Mouse (Mus musculus) left cerebral cortex, adult 18-20 months (tissue): Measurements from ENCODE around the gene Vasn. TPM values are rescaled to one million over a fixed set of nuclear protein-coding genes. Genes with fewer than 3 reads are reported as not detected.
A peak's percentile ranks its signal among the peaks of the same experiment; 100 is the strongest.

ENCODE experiments used
- DNase-seq, 2 experiments: peaks; one replicate each; pipeline ENCODE4 v3.0.0; 2021 to 2022; ENCODE audit warnings: low spot score in 2 of 2, mixed read lengths in 1 of 2
- long read RNA-seq, 2 experiments: library from polyadenylated mRNA; stranded (forward); transcript quantifications; one replicate each; pipeline ENCODE4 v2.0.0; 2021
- total RNA-seq, 2 experiments: library from RNA; stranded (reverse); gene quantifications; 2 replicates each; pipeline ENCODE4 v1.2.3; 2021

Vasn gene
- total RNA-seq = 10 to 100 TPM; 11.5 to 11.6 TPM
- long read RNA-seq, experiment 1, transcript Vasn-201 (2 exons, 2,829 nt) = major isoform, 10 of 13 reads
- long read RNA-seq, experiment 1, partial matches to known transcripts = 2 of 13 reads
- long read RNA-seq, experiment 1, other reads (novel, unspliced or antisense) = 1 of 13 reads
- long read RNA-seq, experiment 2, partial matches to known transcripts = 0 of 4 reads
- long read RNA-seq, experiment 2, other reads (novel, unspliced or antisense) = 1 of 4 reads

DNA sequence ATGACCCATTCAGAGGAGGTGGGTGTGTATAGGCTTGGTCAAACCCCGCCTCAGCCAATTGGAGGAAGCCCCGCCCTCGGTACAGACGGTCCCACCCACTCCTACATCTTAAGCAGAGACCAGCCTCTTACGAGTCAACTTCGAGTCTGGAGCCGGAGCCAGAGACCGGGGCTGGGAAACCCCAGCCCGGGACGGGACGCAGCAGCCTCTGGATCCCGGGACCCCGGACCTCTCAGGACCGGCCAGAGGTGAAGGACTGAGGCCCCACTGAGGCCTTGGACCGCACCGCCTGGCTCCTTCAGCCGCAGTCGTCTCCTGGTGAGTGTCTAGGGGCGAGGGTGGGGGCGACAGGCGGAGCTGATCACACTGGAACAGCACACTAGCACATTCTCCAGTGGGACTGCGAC is at the start of gene Vasn, which contains the start of gene Dnaja3:
Vasn (plus strand) TSS at position 111 of the 407 bp plus-strand sequence.
Dnaja3 (plus strand) TSS at position 159 of the 407 bp plus-strand sequence.
- peak; percentile 74 to 82 for DNase-seq

DNA sequence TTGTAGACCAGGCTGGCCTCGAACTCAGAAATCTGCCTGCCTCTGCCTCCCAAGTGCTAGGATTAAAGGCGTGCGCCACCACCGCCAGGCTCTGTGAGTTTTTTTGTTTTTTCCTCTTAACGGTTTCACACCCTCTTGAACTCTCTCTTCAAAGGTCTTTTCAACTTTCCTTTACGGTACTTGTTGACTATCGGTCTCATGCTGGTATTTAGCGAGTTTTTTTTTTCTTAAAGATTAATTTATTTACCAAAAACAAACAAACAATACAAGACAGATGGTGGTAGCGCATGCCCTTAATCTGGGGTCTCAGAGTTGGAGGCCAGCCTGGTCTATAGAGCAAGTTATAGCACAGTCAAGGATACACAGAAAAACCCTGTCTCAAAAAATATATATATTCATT is 49.5 kb upstream of the Vasn start:
- no peak for DNase-seq

DNA sequence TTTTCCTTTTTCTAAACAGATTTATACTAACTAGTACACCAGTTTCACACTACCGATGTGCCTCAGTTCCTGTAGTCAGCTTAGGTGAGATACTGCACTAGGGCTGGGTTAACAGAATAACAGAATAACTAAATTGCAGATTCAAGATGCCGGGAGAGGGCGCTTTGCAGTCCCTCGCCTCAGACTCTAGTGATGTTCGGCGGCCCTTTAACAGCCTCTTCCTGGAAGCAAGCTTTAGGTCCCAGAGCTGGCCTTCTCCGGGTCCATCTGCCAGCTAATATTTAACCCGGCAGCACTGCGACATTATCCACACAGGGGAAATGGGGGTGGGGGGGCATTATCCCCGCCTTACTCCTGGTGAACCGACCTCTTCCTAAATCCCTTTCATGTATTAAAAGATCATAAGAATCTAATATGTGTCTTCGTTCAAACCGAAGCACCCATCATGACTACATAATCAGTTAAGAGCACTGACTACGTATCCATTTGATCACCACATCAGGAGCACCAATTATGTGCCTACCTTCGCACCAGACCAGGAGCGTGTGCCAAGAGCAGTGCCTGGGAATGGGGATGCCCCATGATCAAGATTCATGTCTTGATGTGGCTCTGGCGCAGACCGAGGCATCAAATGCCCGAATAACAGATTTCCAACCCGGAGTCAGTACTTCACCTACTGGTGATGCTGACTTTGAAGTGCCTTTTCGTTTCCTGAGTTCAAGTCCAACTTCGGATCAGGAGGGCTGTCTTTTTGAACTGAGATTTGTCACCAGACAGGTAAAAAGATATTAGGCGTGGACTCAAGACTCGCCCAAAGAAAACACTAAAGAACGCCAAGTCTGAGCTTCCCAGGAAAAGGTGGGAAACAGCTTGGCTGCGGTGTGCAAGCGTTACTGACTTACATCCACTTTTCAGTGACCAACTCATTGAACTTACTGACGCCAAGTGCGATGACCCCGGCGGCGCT is 46.5 kb upstream of the Vasn start:
- peak; percentile 53 to 61 for DNase-seq

- DNase-seq = peak in 1 of 2 experiments; percentile 39
Measured at GRCm38 (mm10) chr16:4593971-4594813, 45.5 kb upstream of the Vasn start, which contains the start of gene Glis2. Gene Glis2 (plus strand): TSS chr16:4594713.

- DNase-seq = peak in 1 of 2 experiments; percentile 25
Measured at GRCm38 (mm10) chr16:4594814-4595526, 44.8 kb upstream of the Vasn start.

GRCm38 (mm10) chr16:4595527-4595963 is 44.2 kb upstream of the Vasn start:
- DNase-seq = no peak

- no peak for DNase-seq
Measured at GRCm38 (mm10) chr16:4596141-4596728, 43.5 kb upstream of the Vasn start.

DNA sequence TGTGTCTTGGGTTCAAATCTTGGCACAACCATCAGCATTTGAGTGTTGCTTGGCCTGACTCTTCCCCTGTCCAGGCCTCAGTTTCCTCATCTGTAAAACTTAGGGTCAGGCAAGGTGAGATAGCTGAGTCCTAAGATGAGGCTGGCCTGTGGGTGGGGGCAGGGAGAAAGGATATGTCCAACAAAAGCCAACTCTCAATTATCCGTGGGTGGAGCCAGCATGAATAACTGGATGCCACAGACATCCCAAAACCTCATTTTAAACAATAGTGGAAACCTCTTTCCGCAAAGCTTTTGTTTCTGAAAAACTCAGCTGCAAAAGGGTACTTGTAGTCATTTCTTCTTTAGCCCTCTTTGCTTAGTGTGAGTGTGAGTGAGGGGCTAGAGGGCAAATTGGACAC is 42.9 kb upstream of the Vasn start:
- DNase-seq = no peak

GRCm38 (mm10) chr16:4597296-4597695 is 42.4 kb upstream of the Vasn start:
- no peak for DNase-seq

GRCm38 (mm10) chr16:4598041-4598440 is 41.7 kb upstream of the Vasn start:
- no peak for DNase-seq

DNA sequence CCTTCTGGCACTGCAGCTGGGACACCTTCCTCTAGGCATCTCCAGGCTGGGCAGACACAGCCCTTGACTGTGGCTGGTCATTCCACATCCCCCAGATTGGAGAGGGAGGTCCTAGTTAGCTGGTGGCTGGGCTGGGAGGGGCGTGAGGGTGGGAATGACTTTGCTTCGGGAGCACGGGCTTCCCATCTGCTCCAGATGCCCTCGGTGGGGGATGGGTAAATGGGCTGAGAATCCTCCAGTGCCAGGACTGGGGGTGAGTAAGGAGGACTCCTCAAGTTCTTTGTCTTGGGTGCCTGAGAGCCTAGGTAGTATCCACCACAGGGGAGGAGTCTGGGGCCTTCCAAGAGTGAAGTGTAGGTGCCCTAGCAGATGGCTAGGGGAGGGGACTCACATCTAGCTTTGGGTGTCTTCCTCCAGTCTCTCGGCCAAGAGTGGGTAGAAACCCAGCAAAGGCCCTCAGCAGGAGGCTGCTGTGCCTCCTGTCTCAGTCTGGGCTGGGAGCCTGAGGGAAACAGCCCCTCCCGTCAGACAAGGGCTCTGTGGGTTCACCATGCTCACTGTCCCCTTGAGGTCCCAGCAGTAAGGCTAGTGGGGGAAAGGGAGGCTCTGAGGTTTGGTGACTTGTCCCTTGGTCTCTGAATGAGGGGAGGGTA is 40.7 kb upstream of the Vasn start:
- DNase-seq = no peak

DNA sequence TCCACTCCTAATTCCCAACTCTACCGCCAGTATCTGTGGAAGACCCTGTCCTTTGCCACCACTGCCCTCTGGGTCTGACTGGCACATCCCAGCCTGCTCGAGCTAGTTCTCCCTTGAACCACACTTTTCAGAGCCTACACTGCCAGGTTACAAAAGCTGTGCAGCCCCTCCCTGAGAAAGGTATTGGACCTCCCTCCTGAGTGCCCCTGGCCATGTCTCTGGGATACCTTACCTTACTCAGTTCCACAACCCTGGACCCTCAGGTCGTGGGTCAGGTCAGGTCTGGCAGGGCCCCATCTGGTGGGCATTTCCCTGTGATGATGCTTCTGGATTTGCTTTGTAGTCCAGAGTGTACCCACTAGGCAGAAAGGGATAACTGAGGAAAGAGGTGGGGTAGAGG is 40.1 kb upstream of the Vasn start:
- DNase-seq = no peak

DNA sequence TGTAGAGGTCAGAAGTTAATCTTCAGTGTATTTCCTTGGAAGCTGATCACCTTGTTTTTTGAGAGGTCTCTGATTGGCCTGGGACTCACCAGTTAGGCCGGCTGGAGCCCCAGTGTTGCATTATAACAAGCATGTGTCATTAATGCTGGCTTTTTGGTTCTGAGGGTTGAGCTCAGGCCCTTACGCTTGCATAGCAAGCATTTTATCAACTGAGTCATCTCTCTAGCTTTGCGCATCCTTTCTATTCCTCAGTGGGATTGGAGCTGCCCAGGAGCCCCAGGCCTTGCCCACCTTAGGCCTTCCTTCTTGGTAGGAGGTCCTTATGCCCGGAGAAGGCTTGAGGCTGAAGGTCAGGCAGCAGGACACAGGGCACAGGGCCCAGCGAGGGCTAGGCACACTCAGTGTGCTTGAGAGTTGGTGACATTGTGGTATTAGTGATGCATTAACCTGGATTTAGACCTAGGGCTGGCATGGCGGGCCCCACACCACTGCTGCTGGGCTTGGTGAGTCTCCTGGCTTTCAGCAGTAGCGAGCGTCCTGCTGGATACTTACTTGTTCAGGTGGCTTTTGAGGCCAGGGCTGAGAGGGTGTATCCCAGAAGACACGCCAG is 38.9 kb upstream of the Vasn start:
- DNase-seq = no peak

- no peak for DNase-seq
Measured at GRCm38 (mm10) chr16:4602189-4602588, 37.6 kb upstream of the Vasn start.

DNA sequence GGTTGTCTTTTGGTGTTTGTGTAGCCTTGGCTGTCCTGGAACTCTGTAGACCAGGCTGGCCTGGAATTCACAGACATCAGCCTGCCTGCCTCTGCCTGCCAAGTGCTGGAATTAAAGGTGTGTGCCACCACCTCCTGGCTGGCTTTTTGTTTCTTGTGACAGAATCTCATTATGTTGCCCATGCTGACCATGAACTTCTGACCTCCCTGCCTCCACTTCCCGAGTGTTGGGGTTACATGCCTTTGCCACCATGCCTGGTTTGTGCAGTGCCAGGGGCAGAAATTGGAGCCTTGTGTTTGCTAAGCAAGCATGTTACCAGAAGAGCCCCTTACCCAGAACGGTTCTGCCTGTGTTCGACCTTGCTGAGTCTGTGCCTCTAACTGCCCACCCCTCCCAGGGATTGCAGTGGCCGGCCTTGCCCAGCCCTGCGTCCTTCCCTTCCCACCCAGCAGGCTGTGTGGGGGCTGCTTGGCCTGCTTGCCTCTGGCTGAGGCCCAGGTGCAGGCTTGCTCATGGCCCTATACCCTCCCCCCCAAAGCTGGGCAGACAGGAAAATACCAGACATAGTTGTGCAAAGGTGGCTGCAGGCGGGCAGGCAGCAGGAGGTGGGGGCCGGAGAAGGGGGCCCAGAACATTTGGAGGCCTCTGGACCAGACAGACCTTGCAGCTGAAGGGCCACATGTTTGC is 36.8 kb upstream of the Vasn start:
- DNase-seq = no peak

DNA sequence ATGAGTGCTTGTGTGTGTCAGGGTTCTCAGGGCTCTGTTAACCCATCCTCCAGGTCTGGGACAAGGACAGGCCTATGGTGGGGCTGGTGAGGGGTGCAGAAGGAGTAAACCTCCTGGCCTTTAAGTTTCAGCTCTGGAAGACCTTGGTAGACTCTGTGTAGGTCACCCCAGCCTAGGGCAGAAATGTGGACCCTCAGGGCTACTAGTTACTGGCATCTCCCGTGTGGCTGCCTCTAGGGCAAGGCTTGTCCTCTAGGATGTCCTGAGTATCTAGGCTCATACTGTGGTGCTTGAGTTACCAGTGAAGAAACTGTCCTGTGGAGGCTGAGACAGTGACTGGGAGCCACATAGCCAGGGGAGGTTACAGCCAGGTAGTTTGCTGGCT is 36.3 kb upstream of the Vasn start:
- DNase-seq = no peak

DNA sequence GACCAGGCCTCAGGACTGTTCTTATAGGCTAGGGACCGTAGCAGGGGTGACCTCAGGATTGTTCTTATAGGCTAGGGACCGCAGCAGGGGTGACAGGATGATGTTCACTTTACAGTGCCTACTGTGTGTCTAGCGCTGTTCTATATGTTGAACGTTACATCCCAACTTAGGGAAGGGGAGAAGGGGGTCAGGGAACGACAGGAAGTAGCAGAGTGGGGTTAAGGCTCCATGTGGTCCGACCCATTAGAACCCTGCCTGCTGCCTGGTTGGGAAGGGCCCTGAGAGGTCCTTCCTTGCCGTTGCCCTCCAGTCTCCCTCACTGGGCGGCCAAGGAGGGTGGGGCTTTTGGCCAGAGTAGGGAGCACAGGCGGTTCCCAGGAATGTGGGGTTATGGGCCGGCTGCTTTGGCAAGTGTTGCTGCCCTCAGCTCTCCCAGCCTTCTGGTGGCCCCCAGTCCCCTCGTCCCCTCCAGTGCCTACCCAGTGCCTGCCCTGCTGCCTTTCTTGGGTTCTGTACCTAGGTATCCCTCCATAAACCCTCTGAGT is 35.4 kb upstream of the Vasn start:
- DNase-seq = no peak

GRCm38 (mm10) chr16:4605514-4606131 is 34.1 kb upstream of the Vasn start:
- DNase-seq = no peak
